Mouse (Mus musculus) kidney, adult 2 months (tissue): ENCODE results near the gene Bak1. TPM values are rescaled to one million over a fixed set of nuclear protein-coding genes. Genes with fewer than 3 reads are reported as not detected.

Experiments
- DNase-seq: peaks from one replicate; pipeline ENCODE4 v3.0.0; 2021
- H3K27ac ChIP-seq: fragments of 200-500 bp; 2 replicates; pipeline ENCODE4 v1.5.1; 2012; ENCODE audit warnings: low read depth, low read length, control low read depth, inconsistent platforms; ENCODE audit not compliant: insufficient read depth
- H3K27me3 ChIP-seq: fragments of 200-500 bp; replicated peaks from 2 replicates; pipeline ENCODE4 v1.6.1; 2012; ENCODE audit warnings: mild to moderate bottlenecking, moderate library complexity, low read length, inconsistent platforms; ENCODE audit not compliant: control insufficient read depth, insufficient read depth
- H3K36me3 ChIP-seq: fragments of 200-500 bp; 2 replicates; pipeline ENCODE4 v1.6.1; 2012; ENCODE audit warnings: mild to moderate bottlenecking, moderate library complexity, low read length, inconsistent platforms; ENCODE audit not compliant: control insufficient read depth, insufficient read depth
- H3K4me1 ChIP-seq: fragments of 200-500 bp; 2 replicates; pipeline ENCODE4 v1.6.1; 2011; ENCODE audit warnings: low read length; ENCODE audit not compliant: control insufficient read depth, insufficient read depth
- H3K4me3 ChIP-seq: fragments of 200-500 bp; 2 replicates; pipeline ENCODE4 v1.5.1; 2011; ENCODE audit warnings: mild to moderate bottlenecking, low read depth, low read length, control low read depth; ENCODE audit not compliant: insufficient read depth
- CTCF ChIP-seq: fragments of 200-500 bp; conservative IDR thresholded peaks from 2 replicates; pipeline ENCODE4 v1.5.1; 2011; ENCODE audit warnings: low read depth, mild to moderate bottlenecking, control low read depth, low read length, moderate library complexity, mixed read lengths; ENCODE audit not compliant: insufficient read depth, insufficient read length
- POLR2A ChIP-seq: fragments of 200-500 bp; IDR thresholded peaks from one replicate; pipeline ENCODE4 v1.6.1; 2011; ENCODE audit warnings: low read depth, low read length, control low read depth
- WGBS: fragments of 180-500 bp; shearing (Covaris S2); methylation state at CpG from one replicate; pipeline ENCODE4 v1.1.7; 2018; 5-methylcytosine and 5-hydroxymethylcytosine counted together
- polyA plus RNA-seq: library from polyadenylated mRNA; depleted of rRNA; stranded (reverse); fragments of >200 nt; gene quantifications from 2 replicates; pipeline ENCODE4 v1.2.3, GENCODE M21; 2012

Gene Bak1
- polyA plus RNA-seq, 1 experiment: 39.4 TPM

GRCm38 (mm10) chr17:27011998-27012672 is 16.7 kb downstream of the Bak1 start:
- TF ChIP-seq CTCF (no peak), POLR2A (no peak)
- Histone ChIP-seq H3K27ac (no peak overlapping the region), H3K4me3 (no peak overlapping the region), H3K4me1 (no peaks in the 10 kb centered on the region), H3K27me3 (no peaks in the 10 kb centered on the region), H3K36me3 (no peaks in the 10 kb centered on the region)
- WGBS: 37% methylated on average over 14 of the region's 14 CpGs
- DNase-seq: peak; percentile 34

GRCm38 (mm10) chr17:27011167-27011566 is 17.6 kb downstream of the Bak1 start:
- 91% methylated on average over 10 of the region's 10 CpGs for WGBS
- Histone ChIP-seq H3K4me3 (no peak overlapping the region), H3K27ac (no peak overlapping the region), H3K36me3 (no peaks in the 10 kb centered on the region), H3K4me1 (no peaks in the 10 kb centered on the region), H3K27me3 (no peaks in the 10 kb centered on the region)
- TF ChIP-seq CTCF (no peak), POLR2A (no peak)
- DNase-seq: no peak

- no peak for TF ChIP-seq CTCF
- no peak for TF ChIP-seq POLR2A
- no peak for DNase-seq
- Histone ChIP-seq H3K36me3 (no peaks in the 10 kb centered on the region), H3K27ac (no peak overlapping the region), H3K27me3 (no peaks in the 10 kb centered on the region), H3K4me3 (no peak overlapping the region), H3K4me1 (no peaks in the 10 kb centered on the region)
- WGBS: 62% methylated on average over 2 of the region's 2 CpGs
These were observed 20.5 kb downstream of the Bak1 start for GRCm38 (mm10) chr17:27008277-27008676.

- Histone ChIP-seq H3K27me3 (no peaks in the 10 kb centered on the region), H3K36me3 (no peaks in the 10 kb centered on the region), H3K4me3 (no peak overlapping the region), H3K4me1 (no peaks in the 10 kb centered on the region), H3K27ac (no peak overlapping the region)
- TF ChIP-seq CTCF (no peak), POLR2A (no peak)
- WGBS: 59% methylated on average over 11 of the region's 11 CpGs
- no peak for DNase-seq
These were observed 23.2 kb downstream of the Bak1 start for GRCm38 (mm10) chr17:27005644-27006043.

GRCm38 (mm10) chr17:27004903-27005485 is 23.8 kb downstream of the Bak1 start:
- H3K36me3 ChIP-seq: no peaks in the 10 kb centered on the region
- no peak for TF ChIP-seq POLR2A
- no peak for TF ChIP-seq CTCF
- H3K27me3 ChIP-seq: no peaks in the 10 kb centered on the region
- H3K4me3 ChIP-seq: no peak overlapping the region
- H3K4me1 ChIP-seq: no peaks in the 10 kb centered on the region
- no peak overlapping the region for H3K27ac ChIP-seq
- no peak for DNase-seq
- 44% methylated on average over 19 of the region's 19 CpGs for WGBS

- Histone ChIP-seq H3K36me3 (no peaks in the 10 kb centered on the region), H3K4me3 (no peak overlapping the region), H3K27ac (no peak overlapping the region), H3K4me1 (no peaks in the 10 kb centered on the region), H3K27me3 (no peaks in the 10 kb centered on the region)
- peak; percentile 62 for DNase-seq
- 46% methylated on average over 9 of the region's 9 CpGs for WGBS
- no peak for TF ChIP-seq POLR2A
- peak; percentile 83 for TF ChIP-seq CTCF
These were observed 24.4 kb downstream of the Bak1 start for GRCm38 (mm10) chr17:27004431-27004830.

- H3K27ac ChIP-seq: no peak overlapping the region
- H3K4me1 ChIP-seq: no peaks in the 10 kb centered on the region
- DNase-seq: peak; percentile 15
- no peak overlapping the region for H3K4me3 ChIP-seq
- no peaks in the 10 kb centered on the region for H3K36me3 ChIP-seq
- WGBS: 66% methylated on average over 6 of the region's 6 CpGs
- H3K27me3 ChIP-seq: no peaks in the 10 kb centered on the region
- TF ChIP-seq POLR2A (no peak), CTCF (peak; percentile 53)
These were observed 26.9 kb downstream of the Bak1 start for GRCm38 (mm10) chr17:27001889-27002288.
